Mouse (Mus musculus): Measurements from ENCODE around the gene Insl5. TPM values are rescaled to one million over a fixed set of nuclear protein-coding genes. Genes with fewer than 3 reads are reported as not detected.

Gene Insl5
- total and polyA plus RNA-seq, 3 experiments = not detected

GRCm38 (mm10) chr4:103004681-103005080 lies 22.0 kb downstream of the Insl5 start:
- DNase-seq = no peak
- H3K4me1 ChIP-seq (ENCODE audit: control insufficient read depth, insufficient read depth, low read length) = no peaks in the 10 kb centered on the region
- 84% methylated on average over 4 of the region's 4 CpGs for WGBS
- H3K27me3 ChIP-seq (ENCODE audit: control insufficient read depth, insufficient read depth, low read length) = no peaks in the 10 kb centered on the region
- intact Hi-C loops (cut with DNase I) = no loop called here
- no peaks in the 10 kb centered on the region for H3K79me2 ChIP-seq (replicated peaks; ENCODE audit: control insufficient read depth, insufficient read depth, low read length)
- H3K9ac ChIP-seq (ENCODE audit: low read depth, low read length) = no peak overlapping the region
- no peak overlapping the region for H3K27ac ChIP-seq
- no peak for TF ChIP-seq EP300 (IDR thresholded peaks at IDR 0.05; ENCODE audit: insufficient read depth, low read depth, low read length)
- TF ChIP-seq POLR2A (IDR thresholded peaks at IDR 0.05; ENCODE audit: insufficient read depth, low read depth, low read length) = no peak
- TF ChIP-seq CTCF (IDR thresholded peaks at IDR 0.05) = no peak
- H3K36me3 ChIP-seq (ENCODE audit: control insufficient read depth, insufficient read depth, low read length) = no peaks in the 10 kb centered on the region
- H3K4me3 ChIP-seq = no peak overlapping the region

- no peak overlapping the region for H3K27ac ChIP-seq
- TF ChIP-seq CTCF (IDR thresholded peaks at IDR 0.05) = no peak
- no peak for TF ChIP-seq POLR2A (IDR thresholded peaks at IDR 0.05; ENCODE audit: insufficient read depth, low read depth, low read length)
- no peak for TF ChIP-seq EP300 (IDR thresholded peaks at IDR 0.05; ENCODE audit: insufficient read depth, low read depth, low read length)
- H3K36me3 ChIP-seq (ENCODE audit: control insufficient read depth, insufficient read depth, low read length) = no peaks in the 10 kb centered on the region
- no peak overlapping the region for H3K4me3 ChIP-seq
- no peaks in the 10 kb centered on the region for H3K4me1 ChIP-seq (ENCODE audit: control insufficient read depth, insufficient read depth, low read length)
- H3K27me3 ChIP-seq (ENCODE audit: control insufficient read depth, insufficient read depth, low read length) = no peaks in the 10 kb centered on the region
- 87% methylated on average over 3 of the region's 3 CpGs for WGBS
- H3K9ac ChIP-seq (ENCODE audit: low read depth, low read length) = no peak overlapping the region
- intact Hi-C loops (cut with DNase I) = no loop called here
- DNase-seq = no peak
- H3K79me2 ChIP-seq (replicated peaks; ENCODE audit: control insufficient read depth, insufficient read depth, low read length) = no peaks in the 10 kb centered on the region
These were observed 35.0 kb downstream of the Insl5 start for GRCm38 (mm10) chr4:102991685-102992084.

- H3K27ac ChIP-seq = no peak overlapping the region
- 79% methylated on average over 11 of the region's 11 CpGs for WGBS
- intact Hi-C loops (cut with DNase I) = no loop called here
- TF ChIP-seq CTCF (IDR thresholded peaks at IDR 0.05) = no peak
- no peak for TF ChIP-seq POLR2A (IDR thresholded peaks at IDR 0.05; ENCODE audit: insufficient read depth, low read depth, low read length)
- no peak for TF ChIP-seq EP300 (IDR thresholded peaks at IDR 0.05; ENCODE audit: insufficient read depth, low read depth, low read length)
- H3K4me1 ChIP-seq (ENCODE audit: control insufficient read depth, insufficient read depth, low read length) = no peaks in the 10 kb centered on the region
- H3K79me2 ChIP-seq (replicated peaks; ENCODE audit: control insufficient read depth, insufficient read depth, low read length) = no peaks in the 10 kb centered on the region
- H3K9ac ChIP-seq (ENCODE audit: low read depth, low read length) = no peak overlapping the region
- no peaks in the 10 kb centered on the region for H3K36me3 ChIP-seq (ENCODE audit: control insufficient read depth, insufficient read depth, low read length)
- no peak for DNase-seq
- H3K27me3 ChIP-seq (ENCODE audit: control insufficient read depth, insufficient read depth, low read length) = no peaks in the 10 kb centered on the region
- H3K4me3 ChIP-seq = no peak overlapping the region
These were observed 35.9 kb downstream of the Insl5 start for GRCm38 (mm10) chr4:102990595-102991340.

GRCm38 (mm10) chr4:102990016-102990415 lies 36.6 kb downstream of the Insl5 start:
- 76% methylated on average over 4 of the region's 4 CpGs for WGBS
- Histone ChIP-seq H3K27ac (no peak overlapping the region), H3K79me2 (replicated peaks; ENCODE audit: control insufficient read depth, insufficient read depth, low read length) (no peaks in the 10 kb centered on the region), H3K27me3 (ENCODE audit: control insufficient read depth, insufficient read depth, low read length) (no peaks in the 10 kb centered on the region), H3K36me3 (ENCODE audit: control insufficient read depth, insufficient read depth, low read length) (no peaks in the 10 kb centered on the region), H3K4me3 (no peak overlapping the region), H3K9ac (ENCODE audit: low read depth, low read length) (no peak overlapping the region), H3K4me1 (ENCODE audit: control insufficient read depth, insufficient read depth, low read length) (no peaks in the 10 kb centered on the region)
- intact Hi-C loops (cut with DNase I) = no loop called here
- DNase-seq = no peak
- TF ChIP-seq EP300 (IDR thresholded peaks at IDR 0.05; ENCODE audit: insufficient read depth, low read depth, low read length) = no peak
- no peak for TF ChIP-seq POLR2A (IDR thresholded peaks at IDR 0.05; ENCODE audit: insufficient read depth, low read depth, low read length)
- TF ChIP-seq CTCF (IDR thresholded peaks at IDR 0.05) = no peak

GRCm38 (mm10) chr4:102989391-102989790 lies 37.3 kb downstream of the Insl5 start:
- Histone ChIP-seq H3K36me3 (ENCODE audit: control insufficient read depth, insufficient read depth, low read length) (no peaks in the 10 kb centered on the region), H3K4me3 (no peak overlapping the region), H3K9ac (ENCODE audit: low read depth, low read length) (no peak overlapping the region), H3K27me3 (ENCODE audit: control insufficient read depth, insufficient read depth, low read length) (no peaks in the 10 kb centered on the region), H3K27ac (no peak overlapping the region), H3K4me1 (ENCODE audit: control insufficient read depth, insufficient read depth, low read length) (no peaks in the 10 kb centered on the region), H3K79me2 (replicated peaks; ENCODE audit: control insufficient read depth, insufficient read depth, low read length) (no peaks in the 10 kb centered on the region)
- WGBS = 71% methylated on average over 5 of the region's 5 CpGs
- no peak for DNase-seq
- no peak for TF ChIP-seq POLR2A (IDR thresholded peaks at IDR 0.05; ENCODE audit: insufficient read depth, low read depth, low read length)
- no peak for TF ChIP-seq CTCF (IDR thresholded peaks at IDR 0.05)
- TF ChIP-seq EP300 (IDR thresholded peaks at IDR 0.05; ENCODE audit: insufficient read depth, low read depth, low read length) = no peak
- intact Hi-C loops (cut with DNase I) = no loop called here

- Histone ChIP-seq H3K79me2 (replicated peaks; ENCODE audit: control insufficient read depth, insufficient read depth, low read length) (no peaks in the 10 kb centered on the region), H3K4me3 (no peak overlapping the region), H3K36me3 (ENCODE audit: control insufficient read depth, insufficient read depth, low read length) (no peaks in the 10 kb centered on the region), H3K27ac (no peak overlapping the region), H3K9ac (ENCODE audit: low read depth, low read length) (no peak overlapping the region), H3K27me3 (ENCODE audit: control insufficient read depth, insufficient read depth, low read length) (no peaks in the 10 kb centered on the region), H3K4me1 (ENCODE audit: control insufficient read depth, insufficient read depth, low read length) (no peaks in the 10 kb centered on the region)
- intact Hi-C loops (cut with DNase I) = no loop called here
- DNase-seq = no peak
- WGBS = 69% methylated on average over 6 of the region's 6 CpGs
- no peak for TF ChIP-seq POLR2A (IDR thresholded peaks at IDR 0.05; ENCODE audit: insufficient read depth, low read depth, low read length)
- no peak for TF ChIP-seq EP300 (IDR thresholded peaks at IDR 0.05; ENCODE audit: insufficient read depth, low read depth, low read length)
- no peak for TF ChIP-seq CTCF (IDR thresholded peaks at IDR 0.05)
These were observed 38.1 kb downstream of the Insl5 start for GRCm38 (mm10) chr4:102988526-102988925.

Measured in heart, adult 2 months (tissue).